Mouse (Mus musculus): Measurements from ENCODE around the gene Iqgap1.

GRCm38 (mm10) chr7:80860227-80860626 lies 34.5 kb upstream of the Iqgap1 start:
- TF ChIP-seq POLR2A (IDR thresholded peaks at IDR 0.05; ENCODE audit: low read depth, low read length) (no peak), CTCF (conservative IDR thresholded peaks at IDR 0.05; ENCODE audit: insufficient read depth, insufficient read length, low read depth, low read length) (no peak)
